In genomic region chr3:78736111-78736510, GRCm38 (mm10) we compare ENCODE assay signal across 20 mouse cellular contexts.
"Had no signal": no experiment of that assay in that cellular context is flagged by ENCODE, and none has a peak within 500 bp of the region (broad histone marks: within the 10 kb centered on the region; RNA-seq: fewer than 3 reads in every experiment).

No protein-coding gene starts in this region.

- H3K36me3 ChIP-seq: limb, embryonic 12.5 days; limb, embryonic 15.5 days; lung, embryonic 15.5 days; midbrain, embryonic 13.5 days had no signal

- H3K9ac ChIP-seq: limb, embryonic 12.5 days; limb, embryonic 15.5 days; liver, embryonic 14.5 days; liver, postnatal 0 days; lung, embryonic 15.5 days; midbrain, embryonic 13.5 days had no signal

- DNase-seq: kidney, adult 2 months; kidney, postnatal 25 days; layer of hippocampus, adult 9-11 months; liver, postnatal 0 days; lung, postnatal 10 days; lung, postnatal 36 days; thymus, adult 2 months; thymus, postnatal 14 days; thymus, postnatal 4 days had no signal

- H3K9me3 ChIP-seq: limb, embryonic 12.5 days; limb, embryonic 15.5 days; lung, embryonic 15.5 days; midbrain, embryonic 13.5 days had no signal

- H3K4me3 ChIP-seq: layer of hippocampus, adult 2 months; left cerebral cortex, adult 2 months; limb, embryonic 12.5 days; limb, embryonic 15.5 days; lung, embryonic 15.5 days; midbrain, embryonic 13.5 days had no signal

- H3K4me2 ChIP-seq: limb, embryonic 12.5 days; limb, embryonic 15.5 days; liver, embryonic 11.5 days; lung, embryonic 15.5 days; midbrain, embryonic 13.5 days had no signal

- ATAC-seq: liver, postnatal 0 days; midbrain, embryonic 13.5 days; midbrain, embryonic 16.5 days had no signal

- H3K4me1 ChIP-seq: limb, embryonic 12.5 days; limb, embryonic 15.5 days; lung, embryonic 15.5 days; midbrain, embryonic 13.5 days had no signal

- H3K27ac ChIP-seq: kidney, postnatal 0 days; layer of hippocampus, adult 2 months; left cerebral cortex, adult 2 months; limb, embryonic 12.5 days; limb, embryonic 15.5 days; liver, embryonic 14.5 days; lung, embryonic 15.5 days; midbrain, embryonic 13.5 days; stomach, postnatal 0 days had no signal

- H3K27me3 ChIP-seq: limb, embryonic 12.5 days; limb, embryonic 15.5 days; lung, embryonic 15.5 days; midbrain, embryonic 13.5 days had no signal
